Mouse (Mus musculus) mouse embryonic stem cell (cell line): ENCODE results near the gene Cdh22.

Experiments used
- in situ Hi-C, 2 experiments: fragments of 300-500 bp; cut with MboI; formaldehyde crosslinking; loops; 1 replicate in 1 of 2; 3 replicates in 1 of 2; pipeline ENCODE4 v1.14.3; 2019 to 2020; ENCODE audit warnings: low sequenced_read_pairs in 2 of 2, low pct_unique_long_range_greater_than_20kb in 1 of 2, mixed read lengths in 1 of 2; ENCODE audit not compliant: unreplicated experiment in 1 of 2

The Cdh22 gene

GRCm38 (mm10) chr2:165217361-165218149 is 17.1 kb downstream of the Cdh22 start:
- in situ Hi-C loops = no loop called here

GRCm38 (mm10) chr2:165215103-165215951 is 19.3 kb downstream of the Cdh22 start:
- in situ Hi-C loops = no loop called here

- in situ Hi-C loops = no loop called here
Observed at GRCm38 (mm10) chr2:165211426-165212079, 23.1 kb downstream of the Cdh22 start.

GRCm38 (mm10) chr2:165210948-165211347 is 23.7 kb downstream of the Cdh22 start:
- in situ Hi-C loops = no loop called here

GRCm38 (mm10) chr2:165207689-165208088 is 27.0 kb downstream of the Cdh22 start:
- in situ Hi-C loops = no loop called here

GRCm38 (mm10) chr2:165207086-165207485 is 27.6 kb downstream of the Cdh22 start:
- in situ Hi-C loops = no loop called here

- in situ Hi-C loops = no loop called here
Observed at GRCm38 (mm10) chr2:165205486-165205885, 29.2 kb downstream of the Cdh22 start.

- in situ Hi-C loops = no loop called here
Observed at GRCm38 (mm10) chr2:165204931-165205330, 29.7 kb downstream of the Cdh22 start.

GRCm38 (mm10) chr2:165201761-165202751 is 32.6 kb downstream of the Cdh22 start:
- in situ Hi-C loops = no loop called here

- in situ Hi-C loops = no loop called here
Observed at GRCm38 (mm10) chr2:165197546-165197945, 37.1 kb downstream of the Cdh22 start.

- in situ Hi-C loops = no loop called here
Observed at GRCm38 (mm10) chr2:165195411-165196182, 39.1 kb downstream of the Cdh22 start.

- in situ Hi-C loops = no loop called here
Observed at GRCm38 (mm10) chr2:165191483-165191882, 43.2 kb downstream of the Cdh22 start.

- in situ Hi-C loops = no loop called here
Observed at GRCm38 (mm10) chr2:165189546-165189945, 45.1 kb downstream of the Cdh22 start.

- in situ Hi-C loops = no loop called here
Observed at GRCm38 (mm10) chr2:165187648-165188380, 46.8 kb downstream of the Cdh22 start.

- in situ Hi-C loops = no loop called here
Observed at GRCm38 (mm10) chr2:165184015-165184633, 50.5 kb downstream of the Cdh22 start.
